Mouse (Mus musculus) intestine, embryonic 15.5 days (tissue): ENCODE results near the gene Atox1. TPM values are rescaled to one million over a fixed set of nuclear protein-coding genes. Genes with fewer than 3 reads are reported as not detected.

Experiments used
- ATAC-seq: fragments of 200-750 bp; cut with Nextera tagmentation; 2 replicates; pipeline ENCODE4 v1.8.0; 2017; ENCODE audit warnings: moderate TSS enrichment, moderate library complexity
- H3K27ac ChIP-seq: fragments of 300-500 bp; sonication (generic); 2 replicates; pipeline ENCODE4 v1.5.1; 2015; ENCODE audit warnings: mild to moderate bottlenecking, inconsistent platforms
- H3K27me3 ChIP-seq: fragments of 300-500 bp; sonication (generic); replicated peaks from 2 replicates; pipeline ENCODE4 v1.6.1; 2015; ENCODE audit warnings: inconsistent platforms
- H3K36me3 ChIP-seq: fragments of 300-500 bp; sonication (generic); 2 replicates; pipeline ENCODE4 v1.6.1; 2015; ENCODE audit warnings: inconsistent platforms
- H3K4me1 ChIP-seq: fragments of 300-500 bp; sonication (generic); replicated peaks from 2 replicates; pipeline ENCODE4 v1.6.1; 2015; ENCODE audit warnings: inconsistent platforms
- H3K4me2 ChIP-seq: fragments of 300-500 bp; sonication (generic); replicated peaks from 2 replicates; pipeline ENCODE4 v1.6.1; 2015; ENCODE audit warnings: mild to moderate bottlenecking, inconsistent platforms
- H3K4me3 ChIP-seq: fragments of 300-500 bp; sonication (generic); replicated peaks from 2 replicates; pipeline ENCODE4 v1.5.1; 2015; ENCODE audit warnings: inconsistent platforms
- H3K9ac ChIP-seq: fragments of 300-500 bp; sonication (generic); 2 replicates; pipeline ENCODE4 v1.6.1; 2015; ENCODE audit warnings: inconsistent platforms
- H3K9me3 ChIP-seq: fragments of 300-500 bp; sonication (generic); 2 replicates; pipeline ENCODE4 v1.6.1; 2016; ENCODE audit warnings: inconsistent platforms
- WGBS: fragments of 180-500 bp; shearing (Covaris S2); methylation state at CpG from one replicate; pipeline ENCODE4 v1.1.7; 2015; 5-methylcytosine and 5-hydroxymethylcytosine counted together
- polyA plus RNA-seq: library from polyadenylated mRNA; unstranded; fragments of >200 nt; fragmentation: Nextera tagmentation; extraction: Ambion mirVana; gene quantifications from 2 replicates; pipeline ENCODE4 v1.2.1, GENCODE M21; 2015

The Atox1 gene
- polyA plus RNA-seq, 1 experiment from 2014 or later = 370 TPM

- H3K4me2 ChIP-seq = no peak overlapping the region
- no peak for ATAC-seq
- no peaks in the 10 kb centered on the region for H3K9me3 ChIP-seq
- H3K36me3 ChIP-seq = peaks cover 16% of the 10 kb centered on the region; the same call in 1 of the 2 replicates
- no peaks in the 10 kb centered on the region for H3K27me3 ChIP-seq
- peaks cover 14% of the 10 kb centered on the region for H3K4me1 ChIP-seq
- 59% methylated on average over 3 of the region's 3 CpGs for WGBS
- H3K27ac ChIP-seq = peak overlapping the region; percentile 23; the same call in 1 of the 2 replicates
- no peak overlapping the region for H3K4me3 ChIP-seq
- H3K9ac ChIP-seq = no peak overlapping the region
Observed at GRCm38 (mm10) chr11:55410502-55410901, 50.5 kb downstream of the Atox1 start.

- H3K4me1 ChIP-seq = peaks cover 9% of the 10 kb centered on the region
- H3K9me3 ChIP-seq = no peaks in the 10 kb centered on the region
- H3K4me3 ChIP-seq = no peak overlapping the region
- peaks cover 20% of the 10 kb centered on the region; the same call in 1 of the 2 replicates for H3K36me3 ChIP-seq
- H3K4me2 ChIP-seq = no peak overlapping the region
- WGBS = 76% methylated on average over 3 of the region's 3 CpGs
- peak overlapping the region; percentile 23; the same call in 1 of the 2 replicates for H3K27ac ChIP-seq
- no peaks in the 10 kb centered on the region for H3K27me3 ChIP-seq
- no peak overlapping the region for H3K9ac ChIP-seq
- ATAC-seq = no peak
Observed at GRCm38 (mm10) chr11:55410005-55410404, 51.0 kb downstream of the Atox1 start.

- Histone ChIP-seq H3K9ac (no peak overlapping the region), H3K27ac (0 out of 2 replicates have a peak overlapping the region, but pooled peaks have one; percentile 11), H3K27me3 (no peaks in the 10 kb centered on the region), H3K4me2 (no peak overlapping the region), H3K4me3 (no peak overlapping the region), H3K4me1 (0 out of 2 replicates have a peak, but pooled peaks cover 2% of the 10 kb centered on the region), H3K9me3 (no peaks in the 10 kb centered on the region), H3K36me3 (peaks cover 25% of the 10 kb centered on the region; the same call in 1 of the 2 replicates)
- 83% methylated on average over 4 of the region's 4 CpGs for WGBS
- ATAC-seq = no peak
Observed at GRCm38 (mm10) chr11:55407133-55407532, 53.9 kb downstream of the Atox1 start.

- Histone ChIP-seq H3K4me2 (no peak overlapping the region), H3K4me1 (0 out of 2 replicates have a peak, but pooled peaks cover 2% of the 10 kb centered on the region), H3K4me3 (no peak overlapping the region), H3K27me3 (no peaks in the 10 kb centered on the region), H3K27ac (peak overlapping the region; percentile 24; the same call in 1 of the 2 replicates), H3K9ac (no peak overlapping the region), H3K9me3 (no peaks in the 10 kb centered on the region), H3K36me3 (peaks cover 32% of the 10 kb centered on the region; the same call in 1 of the 2 replicates)
- peak; percentile 39 for ATAC-seq
- WGBS = 51% methylated on average over 8 of the region's 8 CpGs
Observed at GRCm38 (mm10) chr11:55405601-55406469, 55.2 kb downstream of the Atox1 start.

GRCm38 (mm10) chr11:55404659-55405457 lies 56.2 kb downstream of the Atox1 start:
- Histone ChIP-seq H3K9ac (no peak overlapping the region), H3K27me3 (no peaks in the 10 kb centered on the region), H3K27ac (no peak overlapping the region), H3K4me1 (no peaks in the 10 kb centered on the region), H3K36me3 (peaks cover 32% of the 10 kb centered on the region; the same call in 1 of the 2 replicates), H3K4me2 (no peak overlapping the region), H3K9me3 (no peaks in the 10 kb centered on the region), H3K4me3 (no peak overlapping the region)
- ATAC-seq = no peak
- 85% methylated on average over 9 of the region's 9 CpGs for WGBS

DNA sequence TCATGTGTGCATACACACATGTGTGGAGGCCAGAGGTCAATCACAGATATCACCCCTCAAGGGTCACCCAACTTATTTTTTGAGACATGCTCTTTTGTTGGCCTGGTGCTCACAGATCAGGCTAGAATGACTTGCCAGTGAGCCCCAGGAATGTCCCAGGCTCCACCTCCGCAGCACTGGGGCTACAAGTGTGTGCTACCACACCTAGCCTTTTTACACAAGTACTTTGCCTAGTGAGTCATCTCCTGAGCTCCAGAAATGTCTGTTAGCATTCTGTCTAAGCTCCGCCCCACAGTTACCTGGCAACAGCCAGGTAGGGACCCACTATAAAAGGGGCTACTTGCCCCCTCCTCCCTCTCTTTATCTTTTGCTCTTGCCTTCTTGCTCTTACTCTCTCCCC lies 60.2 kb downstream of the Atox1 start:
- no peak overlapping the region for H3K4me2 ChIP-seq
- no peaks in the 10 kb centered on the region for H3K4me1 ChIP-seq
- peak; percentile 75; the same call in 1 of the 2 replicates for ATAC-seq
- H3K36me3 ChIP-seq = peaks cover 36% of the 10 kb centered on the region
- H3K27ac ChIP-seq = no peak overlapping the region
- H3K9me3 ChIP-seq = no peaks in the 10 kb centered on the region
- 73% methylated on average over 2 of the region's 2 CpGs for WGBS
- H3K4me3 ChIP-seq = no peak overlapping the region
- no peak overlapping the region for H3K9ac ChIP-seq
- H3K27me3 ChIP-seq = no peaks in the 10 kb centered on the region

DNA sequence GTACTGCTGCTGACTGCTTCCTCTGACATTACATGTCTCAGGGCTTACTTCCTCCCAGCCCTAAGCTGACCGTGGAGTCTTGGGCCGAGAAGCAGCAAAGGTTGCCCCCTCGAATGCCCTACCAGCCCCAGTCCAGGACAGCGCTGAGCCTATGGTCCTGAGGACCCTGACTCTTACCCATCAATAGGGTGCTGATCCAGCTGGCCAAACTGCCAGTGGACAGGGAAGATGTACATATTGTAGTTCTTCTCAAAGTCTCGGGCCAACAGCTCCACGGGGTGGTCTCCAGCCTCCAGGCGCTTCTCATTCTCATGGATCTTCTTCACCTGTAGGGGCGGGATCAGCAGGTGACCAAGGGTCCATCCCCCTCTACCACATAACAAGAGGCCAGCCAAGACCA lies 62.7 kb downstream of the Atox1 start:
- Histone ChIP-seq H3K36me3 (peaks cover 29% of the 10 kb centered on the region), H3K4me2 (no peak overlapping the region), H3K27me3 (no peaks in the 10 kb centered on the region), H3K4me1 (no peaks in the 10 kb centered on the region), H3K9ac (no peak overlapping the region), H3K4me3 (no peak overlapping the region), H3K27ac (no peak overlapping the region), H3K9me3 (no peaks in the 10 kb centered on the region)
- ATAC-seq = no peak
- WGBS = 91% methylated on average over 8 of the region's 8 CpGs

DNA sequence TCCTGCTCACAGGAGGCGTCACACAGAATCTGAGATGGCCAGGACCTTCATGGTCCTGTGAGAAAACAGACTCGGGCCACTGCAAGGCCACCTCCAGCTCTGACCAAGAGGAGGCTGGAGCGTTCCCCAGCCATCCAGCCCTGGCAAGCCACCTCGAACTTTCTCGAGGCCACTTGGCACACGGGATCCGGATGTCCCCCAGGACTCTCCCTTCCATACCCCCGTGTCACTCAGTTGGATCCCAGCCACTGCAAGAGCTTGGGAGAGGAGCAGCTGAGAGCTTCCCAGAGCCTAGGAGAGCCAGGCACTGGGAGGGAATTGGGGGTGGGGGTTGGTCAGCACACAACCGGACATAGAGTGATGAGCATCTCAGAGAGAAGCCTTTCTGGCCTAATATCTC lies 63.6 kb downstream of the Atox1 start:
- peaks cover 29% of the 10 kb centered on the region for H3K36me3 ChIP-seq
- H3K4me3 ChIP-seq = no peak overlapping the region
- no peak overlapping the region for H3K9ac ChIP-seq
- H3K9me3 ChIP-seq = no peaks in the 10 kb centered on the region
- H3K27ac ChIP-seq = no peak overlapping the region
- no peaks in the 10 kb centered on the region for H3K27me3 ChIP-seq
- no peaks in the 10 kb centered on the region for H3K4me1 ChIP-seq
- ATAC-seq = no peak
- no peak overlapping the region for H3K4me2 ChIP-seq
- 86% methylated on average over 9 of the region's 9 CpGs for WGBS

DNA sequence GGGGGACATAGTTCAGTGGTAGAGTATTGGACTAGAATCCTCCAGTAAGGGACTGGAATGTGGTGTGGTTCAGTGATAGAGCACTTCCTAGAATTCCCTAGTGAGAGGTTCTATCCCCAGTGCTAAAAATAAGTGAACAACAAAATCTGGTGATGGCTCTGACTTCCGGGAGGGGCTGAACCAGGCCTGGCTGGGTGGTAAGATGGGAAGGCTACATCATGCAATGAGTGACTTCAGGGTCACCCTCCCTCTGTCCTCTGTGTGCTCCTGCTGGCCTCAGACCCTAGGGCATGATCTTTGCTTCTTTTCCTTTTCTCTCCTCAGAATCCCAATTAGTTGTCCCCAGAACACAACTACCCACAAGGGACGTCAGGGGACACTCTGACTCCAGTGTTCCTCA lies 64.0 kb downstream of the Atox1 start:
- H3K27me3 ChIP-seq = no peaks in the 10 kb centered on the region
- H3K36me3 ChIP-seq = peaks cover 26% of the 10 kb centered on the region
- H3K4me1 ChIP-seq = no peaks in the 10 kb centered on the region
- no peak overlapping the region for H3K27ac ChIP-seq
- WGBS = 84% methylated on average over 2 of the region's 2 CpGs
- H3K9ac ChIP-seq = no peak overlapping the region
- H3K4me3 ChIP-seq = no peak overlapping the region
- H3K9me3 ChIP-seq = no peaks in the 10 kb centered on the region
- H3K4me2 ChIP-seq = no peak overlapping the region
- no peak for ATAC-seq

Other genes with a start within 250 kb of the Atox1 start
- 0.05 and 0.14 TPM in 2 replicates for gene Fat2, start 124.7 kb downstream of the Atox1 start, polyA plus RNA-seq
- gene Sparc, start 38.1 kb downstream of the Atox1 start, polyA plus RNA-seq = 1,532 and 1,545 TPM in 2 replicates
- gene G3bp1, start 8.4 kb upstream of the Atox1 start, polyA plus RNA-seq = 163 and 179 TPM in 2 replicates
- gene Glra1, start 147.0 kb upstream of the Atox1 start, polyA plus RNA-seq = not detected in 2 replicates